Mouse (Mus musculus): Measurements from ENCODE around the gene Sap18. TPM values are rescaled to one million over a fixed set of nuclear protein-coding genes. Genes with fewer than 3 reads are reported as not detected.

Gene Sap18
- total RNA-seq, 2 experiments from 2014 or later, result 54.8 to 73.6 TPM

DNA sequence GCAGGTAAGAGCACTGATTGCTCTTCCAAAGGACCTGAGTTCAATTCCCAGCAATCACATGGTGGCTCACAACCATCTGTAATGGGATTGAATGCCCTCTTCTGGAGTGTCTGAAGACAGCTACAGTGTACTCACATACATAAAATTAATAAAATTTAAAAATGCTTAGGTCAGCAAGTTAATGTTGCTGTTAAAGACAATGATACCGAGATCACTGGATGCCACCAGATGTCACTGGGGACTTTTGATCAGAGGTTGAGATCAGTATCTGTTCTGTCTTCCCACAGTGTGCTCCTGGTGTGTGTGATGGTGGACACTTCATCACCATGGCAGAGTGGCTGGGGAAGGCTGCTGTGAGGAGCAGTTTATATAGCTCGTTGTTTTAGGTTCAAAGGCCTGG, 8.7 kb upstream of the Sap18 start:
- no peak overlapping the region for H3K4me3 ChIP-seq
- intact Hi-C loops (cut with DNase I), result no loop called here
- no peak for TF ChIP-seq CTCF (IDR thresholded peaks at IDR 0.05)
- no peak overlapping the region for H3K27ac ChIP-seq
- DNase-seq, result no peak

DNA sequence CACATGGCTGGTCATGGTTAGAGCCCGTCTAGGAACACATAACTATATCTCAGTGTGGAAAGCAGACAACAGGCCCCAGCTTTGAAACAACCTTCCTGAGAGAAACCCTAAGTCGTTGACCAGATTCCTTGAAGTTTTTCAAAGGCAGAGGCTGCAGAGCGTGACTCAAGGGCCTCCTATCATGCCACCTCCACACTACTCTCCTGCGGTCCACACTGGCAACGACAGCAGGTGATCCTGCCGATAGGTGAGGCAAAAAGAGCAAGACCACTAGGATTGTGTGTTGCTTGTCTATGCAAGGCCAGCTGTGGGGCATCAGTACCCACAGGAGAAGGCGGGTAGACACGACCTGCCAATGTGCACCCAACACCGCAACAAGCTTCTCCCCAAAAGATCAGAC, 8.2 kb upstream of the Sap18 start:
- H3K27ac ChIP-seq, result no peak overlapping the region
- TF ChIP-seq CTCF (IDR thresholded peaks at IDR 0.05), result no peak
- no peak overlapping the region for H3K4me3 ChIP-seq
- intact Hi-C loops (cut with DNase I), result no loop called here
- DNase-seq, result no peak

DNA sequence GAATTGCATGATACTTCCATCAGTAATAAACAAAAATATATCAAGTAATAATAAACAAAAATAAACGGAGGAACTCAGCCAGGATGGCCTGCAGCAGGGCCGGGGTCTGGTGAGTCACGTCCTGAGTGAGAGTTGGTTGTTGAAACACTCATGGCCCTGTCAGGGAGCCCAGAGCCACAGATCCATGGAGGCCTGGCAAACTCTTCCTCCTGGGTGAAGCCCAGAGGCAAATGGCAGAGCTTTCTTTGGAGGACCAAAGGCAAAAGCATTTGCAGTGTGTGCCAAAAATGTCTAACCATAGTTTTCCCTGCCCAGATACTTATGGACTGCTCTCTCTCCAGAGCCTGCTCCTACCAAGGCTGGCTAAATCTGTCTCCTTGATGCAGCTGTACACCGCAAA, 6.8 kb upstream of the Sap18 start:
- intact Hi-C loops (cut with DNase I), result no loop called here
- H3K4me3 ChIP-seq, result no peak overlapping the region
- no peak for DNase-seq
- TF ChIP-seq CTCF (IDR thresholded peaks at IDR 0.05), result no peak
- no peak overlapping the region for H3K27ac ChIP-seq

DNA sequence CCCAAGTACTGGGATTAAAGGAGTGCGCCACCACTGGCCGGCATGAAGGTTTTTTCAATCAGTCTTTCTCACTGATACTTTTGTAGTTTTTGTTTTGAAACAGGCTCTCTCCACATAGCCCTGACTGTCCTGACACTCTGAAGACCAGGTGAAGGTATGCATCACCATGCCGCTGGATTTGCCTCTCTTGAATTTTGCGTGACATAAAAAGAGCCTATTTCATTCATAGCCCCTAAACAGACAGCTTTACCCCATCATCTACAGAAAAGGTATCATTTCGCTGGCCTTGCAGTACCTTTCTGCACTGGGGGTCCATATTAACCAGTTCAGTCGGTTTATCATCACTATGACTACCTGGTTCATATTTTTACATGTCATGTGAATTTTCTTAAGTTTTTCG, 429 bp upstream of the Sap18 start:
- intact Hi-C loops (cut with DNase I), result loop anchor here (5.0 kb wide), 1 partner anchor 115 kb away; no protein-coding TSS in a partner anchor
- peak overlapping the region; percentile 92 for H3K27ac ChIP-seq
- no peak for TF ChIP-seq CTCF (IDR thresholded peaks at IDR 0.05)
- DNase-seq, result no peak
- peak overlapping the region; percentile 96 for H3K4me3 ChIP-seq

DNA sequence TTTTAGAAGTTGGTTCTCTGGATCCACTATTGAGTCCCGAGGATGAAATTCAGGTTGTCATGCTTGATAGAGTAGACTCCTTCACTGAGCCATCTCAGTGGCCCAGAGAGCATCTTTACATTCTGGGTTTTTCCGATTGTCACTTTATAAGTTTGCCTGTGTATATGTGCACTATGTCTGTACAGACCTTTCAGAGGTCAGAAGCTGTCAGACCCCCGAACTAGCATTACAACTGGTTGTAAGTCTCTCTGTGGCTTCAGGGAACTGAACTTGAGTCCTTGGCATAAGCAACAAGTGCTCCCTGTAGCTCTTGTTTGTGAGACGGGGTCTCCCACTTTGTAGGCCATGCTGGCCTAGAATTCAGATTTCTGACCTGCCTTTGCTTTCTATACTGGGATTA, 5.8 kb downstream of the Sap18 start:
- DNase-seq, result no peak
- Histone ChIP-seq H3K27ac (no peak overlapping the region), H3K4me3 (no peak overlapping the region)
- no peak for TF ChIP-seq CTCF (IDR thresholded peaks at IDR 0.05)
- intact Hi-C loops (cut with DNase I), result no loop called here

- intact Hi-C loops (cut with DNase I), result no loop called here
- peak; percentile 49 for TF ChIP-seq CTCF (IDR thresholded peaks at IDR 0.05)
- Histone ChIP-seq H3K27ac (no peak overlapping the region), H3K4me3 (no peak overlapping the region)
- DNase-seq, result no peak
Observed at GRCm38 (mm10) chr14:57808558-57808957, 10.6 kb downstream of the Sap18 start.

GRCm38 (mm10) chr14:57810886-57811285, 12.9 kb downstream of the Sap18 start:
- Histone ChIP-seq H3K4me3 (no peak overlapping the region), H3K27ac (no peak overlapping the region)
- intact Hi-C loops (cut with DNase I), result no loop called here
- TF ChIP-seq CTCF (IDR thresholded peaks at IDR 0.05), result no peak
- DNase-seq, result no peak

- no peak overlapping the region for H3K4me3 ChIP-seq
- no peak for DNase-seq
- no peak overlapping the region for H3K27ac ChIP-seq
- intact Hi-C loops (cut with DNase I), result no loop called here
- TF ChIP-seq CTCF (IDR thresholded peaks at IDR 0.05), result no peak
Observed at GRCm38 (mm10) chr14:57811844-57812243, 13.9 kb downstream of the Sap18 start.

- intact Hi-C loops (cut with DNase I), result loop anchor here (10.0 kb wide), 1 partner anchor 136 kb away; no protein-coding TSS in a partner anchor
Observed at GRCm38 (mm10) chr14:57820839-57821238, 22.9 kb downstream of the Sap18 start.

GRCm38 (mm10) chr14:57825788-57826751, 28.1 kb downstream of the Sap18 start, which contains the start of the genes Ska3 and Mrpl57:
Ska3 (minus strand) TSS chr14:57826185.
Mrpl57 (plus strand) TSS chr14:57826234.
- H3K27ac ChIP-seq, result peak within 1 kb of the TSS; percentile 94
- H3K4me3 ChIP-seq, result peak within 1 kb of the TSS; percentile 94
- DNase-seq, result peak; percentile 95
- TF ChIP-seq CTCF (IDR thresholded peaks at IDR 0.05), result peak; percentile 22; the same call in 1 of the 2 replicates
- intact Hi-C loops (cut with DNase I), result loop anchor here (10.0 kb wide), 1 partner anchor 141 kb away; no protein-coding TSS in a partner anchor

More at GRCm38 (mm10) chr14:57820839-57821238, 22.9 kb downstream of the Sap18 start:
- Histone ChIP-seq H3K27ac (no peak overlapping the region), H3K4me3 (no peak overlapping the region)
- no peak for TF ChIP-seq CTCF (IDR thresholded peaks at IDR 0.05)
- no peak for DNase-seq

GRCm38 (mm10) chr14:57827284-57827683, 29.3 kb downstream of the Sap18 start:
- Histone ChIP-seq H3K4me3 (peak overlapping the region; percentile 94), H3K27ac (peak overlapping the region; percentile 94; the same call in 1 of the 2 replicates)
- intact Hi-C loops (cut with DNase I), result loop anchor here (10.0 kb wide), 1 partner anchor 142 kb away; no protein-coding TSS in a partner anchor
- no peak for DNase-seq
- TF ChIP-seq CTCF (IDR thresholded peaks at IDR 0.05), result peak; percentile 7; the same call in 1 of the 2 replicates

DNA sequence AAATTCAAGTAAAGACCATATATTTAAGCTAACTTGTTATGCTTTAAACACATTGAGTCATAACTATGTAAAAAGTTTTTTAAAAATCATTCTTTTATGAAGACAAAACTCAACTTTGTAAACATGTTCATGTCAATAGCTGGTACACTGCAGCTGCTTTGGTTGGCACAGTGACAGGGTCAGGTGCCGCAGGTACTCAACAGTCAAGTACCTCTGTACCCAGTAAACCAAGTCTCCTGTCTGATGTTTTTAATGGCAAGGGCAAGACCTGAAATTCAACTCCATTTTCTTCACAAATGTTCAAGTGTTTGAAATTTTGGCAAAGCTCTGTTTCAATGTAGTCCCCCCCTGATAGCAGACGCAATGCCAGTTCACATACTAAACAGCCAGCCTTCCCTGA, 35.5 kb downstream of the Sap18 start:
- TF ChIP-seq CTCF (IDR thresholded peaks at IDR 0.05), result no peak
- H3K4me3 ChIP-seq, result no peak overlapping the region
- DNase-seq, result no peak
- intact Hi-C loops (cut with DNase I), result loop anchor here (5.0 kb wide), 1 partner anchor 1074 kb away; no protein-coding TSS in a partner anchor
- H3K27ac ChIP-seq, result no peak overlapping the region

- DNase-seq, result no peak
- TF ChIP-seq CTCF (IDR thresholded peaks at IDR 0.05), result no peak
- H3K27ac ChIP-seq, result no peak overlapping the region
- intact Hi-C loops (cut with DNase I), result no loop called here
- no peak overlapping the region for H3K4me3 ChIP-seq
Observed at GRCm38 (mm10) chr14:57835157-57835556, 37.2 kb downstream of the Sap18 start.

Data from gastrocnemius, adult 2 months (tissue).